Mouse (Mus musculus) cerebellum, postnatal 4 days (tissue): ENCODE measurements around the gene Crym.

Source experiments
- DNase-seq, 2 experiments: peaks; one replicate each; pipeline ENCODE4 v3.0.0; 2022; ENCODE audit warnings: low spot score in 2 of 2, mixed read lengths in 1 of 2

Gene Crym

DNA sequence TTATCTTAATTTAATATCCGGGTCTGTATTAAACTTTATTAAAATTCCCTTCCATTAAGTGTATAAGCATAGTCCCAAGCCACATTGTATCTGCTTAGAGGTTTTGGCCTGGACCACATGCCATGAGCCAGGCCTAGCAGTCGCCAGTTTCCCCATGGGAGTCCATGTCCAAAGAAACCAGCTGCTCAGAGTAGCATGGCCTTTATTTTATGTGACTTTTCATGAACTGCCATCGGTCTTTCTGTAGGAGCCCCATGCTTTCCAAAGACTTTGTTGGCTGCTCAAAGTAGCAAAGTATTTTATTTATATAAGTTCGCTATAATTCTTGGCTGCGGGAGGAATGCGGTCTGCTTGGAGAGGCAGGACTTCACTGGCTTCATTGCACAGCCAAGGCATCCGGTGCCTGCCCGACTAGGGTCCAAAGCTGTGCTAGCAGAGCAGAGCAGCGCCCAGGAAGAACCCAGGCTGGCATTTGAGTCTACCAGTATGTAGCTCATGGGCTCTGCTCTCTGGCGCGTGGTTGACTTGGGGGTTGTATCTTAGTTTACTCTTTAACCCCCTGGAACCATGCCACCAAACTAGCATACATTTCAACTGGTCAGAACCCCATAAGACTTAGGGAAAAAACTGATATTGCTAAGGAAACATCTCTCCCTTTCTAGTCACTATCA lies 38.2 kb downstream of the Crym start:
- DNase-seq = no peak

DNA sequence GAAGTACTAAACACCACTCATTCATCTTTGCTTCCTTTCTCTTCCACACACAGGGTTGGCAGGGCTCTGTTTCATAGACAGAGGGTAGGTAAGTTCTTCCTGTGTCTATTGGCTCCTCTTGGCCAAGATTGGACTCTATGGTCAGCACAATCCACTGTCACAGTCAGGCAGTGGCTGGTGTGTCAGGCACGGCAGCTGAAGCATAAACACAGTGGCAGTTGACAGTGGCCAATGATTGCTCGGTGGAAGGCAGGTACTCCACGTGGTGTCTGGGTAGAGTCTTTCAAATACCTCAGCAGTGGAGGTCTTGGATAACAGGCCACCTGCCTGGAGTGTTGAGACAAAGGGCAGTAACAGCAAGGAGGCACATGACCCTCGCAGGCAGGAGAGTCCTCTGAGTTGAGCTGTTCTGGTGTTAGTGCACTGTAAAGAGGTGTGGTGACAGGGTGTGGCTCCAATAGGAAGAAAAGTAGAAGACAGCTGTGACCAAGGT lies 43.7 kb downstream of the Crym start:
- no peak for DNase-seq

DNA sequence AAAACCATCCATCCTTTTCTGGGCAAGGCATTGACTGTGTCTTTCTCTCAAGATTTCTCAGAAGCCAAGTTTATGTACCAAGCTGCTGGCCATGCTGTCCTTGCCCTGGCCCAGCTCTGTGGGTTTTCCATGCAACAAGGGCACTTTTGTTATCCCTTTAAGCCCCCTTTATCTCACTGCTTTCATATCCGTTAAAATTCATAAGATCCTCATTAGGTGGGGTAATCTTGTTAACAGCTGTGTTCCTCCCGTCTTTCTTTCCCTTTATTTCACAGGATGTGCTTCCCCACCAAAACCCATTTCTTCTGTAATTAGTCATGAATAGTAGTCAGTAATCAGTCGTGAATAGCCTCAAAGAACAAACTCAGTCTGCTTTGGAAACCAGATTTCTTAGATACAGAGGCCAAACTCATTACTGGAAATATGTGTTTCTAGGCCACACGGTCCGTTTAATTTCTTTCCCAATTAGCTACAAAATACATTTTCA lies 44.3 kb downstream of the Crym start:
- no peak for DNase-seq

DNA sequence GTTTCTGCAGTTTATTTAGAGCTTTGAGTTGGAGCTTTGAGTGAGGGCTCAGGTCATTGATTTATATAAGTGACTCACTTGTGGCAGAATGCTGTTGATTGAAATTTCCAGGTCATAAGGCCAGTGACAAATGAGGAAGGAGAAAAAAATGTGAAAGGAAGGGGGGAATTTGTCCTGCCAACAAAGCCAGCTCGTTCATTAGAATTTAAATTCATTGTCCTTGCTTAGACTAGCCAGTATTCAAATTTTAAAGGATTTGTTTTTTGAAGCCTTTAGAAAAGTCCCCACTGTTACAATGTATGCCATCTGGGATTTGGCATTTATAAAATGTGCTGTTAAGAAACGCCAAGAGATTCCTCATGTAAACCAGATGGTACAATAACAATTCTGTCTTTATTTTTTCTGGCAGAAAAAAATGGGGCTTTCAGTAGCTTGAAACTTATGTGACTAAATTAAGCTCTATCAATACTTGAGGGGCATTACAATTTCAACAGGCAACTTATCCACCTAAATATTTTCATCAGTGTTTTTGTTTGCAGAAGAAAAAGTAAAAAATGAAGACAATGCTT lies 45.0 kb downstream of the Crym start:
- DNase-seq = no peak

DNA sequence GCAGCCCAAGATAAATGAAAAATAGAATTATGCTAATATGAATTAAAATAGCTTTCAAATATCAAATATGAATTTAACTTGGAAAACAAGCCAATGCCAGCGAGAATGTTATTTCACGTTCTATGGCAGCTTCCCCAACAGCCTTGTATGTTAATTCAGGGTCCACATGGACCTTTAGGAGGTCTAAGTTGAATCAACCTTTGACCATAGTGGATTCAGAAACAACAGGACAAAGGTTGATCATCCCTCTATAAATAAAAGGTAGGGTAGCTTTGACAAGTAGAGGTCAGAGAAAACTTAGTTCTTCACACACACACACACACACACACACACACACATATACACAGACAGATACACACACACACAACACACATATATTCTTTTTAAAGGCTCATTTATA lies 51.0 kb downstream of the Crym start:
- no peak for DNase-seq

DNA sequence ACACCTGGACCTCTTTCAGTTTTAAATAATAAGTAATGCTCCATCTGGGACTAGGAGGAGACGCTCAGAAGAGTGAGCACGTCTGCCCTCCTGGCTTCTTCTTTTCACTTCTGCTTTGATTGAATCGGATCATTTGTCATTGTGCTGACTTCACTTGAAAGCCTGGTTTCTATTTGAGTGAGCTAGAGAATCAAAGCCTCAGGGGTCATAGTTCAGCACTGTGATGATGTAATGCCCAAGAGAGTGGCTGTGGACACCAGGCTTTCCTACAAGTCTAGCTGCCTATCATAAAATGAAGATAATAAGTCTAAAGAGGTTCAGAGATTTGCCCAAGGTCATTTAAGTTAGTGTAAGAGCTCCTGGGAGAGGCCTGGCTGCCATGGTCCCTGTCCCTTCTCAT lies 51.7 kb downstream of the Crym start:
- no peak for DNase-seq

DNA sequence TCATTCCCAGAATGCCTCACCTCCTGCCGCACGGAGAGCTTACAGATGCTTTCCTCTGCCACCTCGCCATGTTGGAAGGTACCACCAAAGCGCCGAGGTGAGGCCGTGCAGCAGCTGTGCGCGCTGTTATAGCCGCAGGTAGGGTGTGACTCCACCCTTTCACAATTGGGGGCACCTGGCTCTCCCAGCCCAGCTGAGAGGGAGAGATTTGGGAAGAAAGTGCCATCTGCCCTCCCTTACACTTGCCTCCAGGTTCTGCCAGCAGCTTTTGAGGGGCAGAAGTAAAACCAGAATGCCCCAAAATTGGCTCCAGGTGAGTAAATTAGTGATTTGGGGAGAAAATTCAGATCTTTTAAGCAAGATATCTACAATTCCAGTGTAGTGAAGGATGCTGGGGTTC lies 56.7 kb downstream of the Crym start, which contains the start of gene Zp2:
Gene Zp2 (minus strand): TSS at position 101 of the 400 bp plus-strand sequence.
- DNase-seq = no peak

DNA sequence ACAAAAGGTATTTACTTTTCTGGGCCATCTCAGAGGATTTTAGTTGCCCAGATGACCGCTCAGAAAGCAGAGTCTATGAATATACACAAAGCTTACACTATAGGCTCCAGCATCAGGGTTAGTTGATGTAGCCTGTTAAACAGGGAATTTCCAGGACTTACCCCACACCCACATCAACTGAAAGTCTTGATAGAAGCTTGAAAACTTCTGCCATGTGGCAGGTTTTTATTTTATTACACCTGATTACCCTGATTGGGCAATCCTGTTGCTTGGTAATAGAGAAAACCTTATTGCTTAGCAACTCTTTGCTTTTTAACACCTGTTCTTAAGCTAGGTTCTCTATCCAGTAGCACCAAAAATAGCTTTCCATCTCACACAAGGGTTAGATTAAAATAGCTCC lies 59.2 kb downstream of the Crym start:
- no peak for DNase-seq
